Mouse (Mus musculus) ES-Bruce4 (cell line): ENCODE results near the gene Gm10717.
"Not testable (repeated sequence)": the region's sequence is repeated elsewhere in the genome, so short reads cannot be mapped to it uniquely, and the experiment has no call there.

ENCODE experiments used
- CTCF ChIP-seq: IDR thresholded peaks from one replicate; pipeline ENCODE4 v1.8.1; 2011; ENCODE audit warnings: low read depth, low read length
- EP300 ChIP-seq: IDR thresholded peaks from 2 replicates; pipeline ENCODE4 v1.6.1; 2011; ENCODE audit warnings: low read depth, low read length; ENCODE audit not compliant: insufficient read depth

DNA sequence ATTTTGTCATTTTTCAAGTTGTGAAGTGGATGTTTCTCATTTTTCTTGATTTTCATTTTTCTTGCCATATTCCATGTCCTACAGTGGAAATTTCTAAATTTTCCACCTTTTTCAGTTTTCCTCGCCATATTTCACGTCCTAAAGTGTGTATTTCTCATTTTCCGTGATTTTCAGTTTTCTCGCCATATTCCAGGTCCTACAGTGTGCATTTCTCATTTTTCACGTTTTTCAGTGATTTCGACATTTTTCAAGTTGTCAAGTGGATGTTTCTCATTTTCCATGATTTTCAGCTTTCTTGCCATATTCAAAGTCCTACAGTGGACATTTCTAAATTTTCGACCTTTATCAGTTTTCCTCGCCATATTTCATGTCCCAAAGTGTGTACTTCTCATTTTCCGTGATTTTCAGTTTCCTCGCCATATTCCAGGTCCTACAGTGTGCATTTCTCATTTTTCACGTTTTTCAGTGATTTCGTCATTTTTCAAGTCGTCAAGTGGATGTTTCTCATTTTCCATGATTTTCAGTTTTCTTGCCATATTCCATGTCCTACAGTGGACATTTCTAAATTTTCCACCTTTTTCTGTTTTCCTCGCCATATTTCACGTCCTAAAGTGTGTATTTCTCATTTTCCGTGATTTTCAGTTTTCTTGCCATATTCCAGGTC, 1.1 kb upstream of the Gm10717 start:
- not testable (repeated sequence) for TF ChIP-seq EP300, CTCF
